Mouse (Mus musculus) spleen, adult 2 months (tissue): ENCODE data around the gene Fam129a. TPM values are rescaled to one million over a fixed set of nuclear protein-coding genes. Genes with fewer than 3 reads are reported as not detected.

Experiments
- DNase-seq, 2 experiments: peaks; one replicate each; pipeline versions ENCODE4 v3.0.0 to v3.0.0-alpha.2; 2012 to 2021; ENCODE audit warnings: low spot score in 2 of 2, low read depth in 1 of 2
- H3K27ac ChIP-seq: fragments of 200-500 bp; 2 replicates; pipeline ENCODE4 v1.5.1; 2012; ENCODE audit warnings: low read length, inconsistent platforms; ENCODE audit not compliant: insufficient read depth
- H3K27me3 ChIP-seq: fragments of 200-500 bp; 2 replicates; pipeline ENCODE4 v1.6.1; 2012; ENCODE audit warnings: mild to moderate bottlenecking, moderate library complexity, low read length, inconsistent platforms; ENCODE audit not compliant: control insufficient read depth, insufficient read depth
- H3K36me3 ChIP-seq: fragments of 200-500 bp; 2 replicates; pipeline ENCODE4 v1.6.1; 2012; ENCODE audit warnings: mild to moderate bottlenecking, low read length, inconsistent platforms; ENCODE audit not compliant: control insufficient read depth, insufficient read depth
- H3K4me1 ChIP-seq: fragments of 200-500 bp; 2 replicates; pipeline ENCODE4 v1.6.1; 2011; ENCODE audit warnings: inconsistent platforms; ENCODE audit not compliant: control insufficient read depth, insufficient read depth, insufficient read length
- H3K4me3 ChIP-seq: fragments of 200-500 bp; 2 replicates; pipeline ENCODE4 v1.5.1; 2011; ENCODE audit warnings: mild to moderate bottlenecking, inconsistent platforms; ENCODE audit not compliant: insufficient read depth, insufficient read length; ENCODE audit errors: extremely low read depth
- CTCF ChIP-seq: fragments of 200-500 bp; IDR thresholded peaks from 2 replicates; pipeline ENCODE4 v1.5.1; 2011; ENCODE audit warnings: mild to moderate bottlenecking, inconsistent platforms; ENCODE audit not compliant: insufficient read depth, insufficient read length, insufficient replicate concordance; ENCODE audit errors: extremely low read depth
- POLR2A ChIP-seq: fragments of 200-500 bp; IDR thresholded peaks from 2 replicates; pipeline ENCODE4 v1.6.1; 2011; ENCODE audit warnings: low read depth, low read length, inconsistent platforms
- WGBS: fragments of 180-500 bp; shearing (Covaris S2); methylation state at CpG from one replicate; pipeline ENCODE4 v1.1.7; 2018; 5-methylcytosine and 5-hydroxymethylcytosine counted together
- polyA plus RNA-seq: library from polyadenylated mRNA; depleted of rRNA; stranded (reverse); fragments of >200 nt; gene quantifications from 2 replicates; pipeline ENCODE4 v1.2.3, GENCODE M21; 2012

Gene Fam129a
- polyA plus RNA-seq, 1 experiment: 6.0 TPM

DNA sequence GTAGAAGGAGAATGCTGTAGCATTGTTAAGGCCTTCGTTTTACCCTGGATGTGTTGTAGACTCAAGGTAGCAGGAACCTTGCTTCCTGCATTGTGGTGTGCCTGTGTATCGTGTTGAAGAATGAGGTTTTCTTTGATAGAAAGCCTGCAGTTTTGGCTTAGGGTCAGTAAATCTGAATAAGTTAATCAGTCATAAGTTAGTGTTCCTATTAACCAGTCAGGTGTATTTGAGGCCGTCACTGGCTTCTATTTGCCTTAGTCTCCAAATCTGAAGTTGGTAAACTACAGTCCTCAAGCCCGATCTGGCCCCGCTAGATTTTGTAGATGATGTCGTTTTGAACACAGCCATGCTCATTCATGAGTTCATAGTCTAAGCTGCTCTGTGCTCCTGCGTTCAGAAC lies 125.8 kb downstream of the Fam129a start:
- WGBS: 90% methylated on average over 7 of the region's 7 CpGs
- Histone ChIP-seq H3K36me3 (no peaks in the 10 kb centered on the region), H3K4me3 (no peak overlapping the region), H3K4me1 (no peaks in the 10 kb centered on the region), H3K27ac (no peak overlapping the region), H3K27me3 (no peaks in the 10 kb centered on the region)
- DNase-seq: no peak
- TF ChIP-seq CTCF: no peak
- no peak for TF ChIP-seq POLR2A

DNA sequence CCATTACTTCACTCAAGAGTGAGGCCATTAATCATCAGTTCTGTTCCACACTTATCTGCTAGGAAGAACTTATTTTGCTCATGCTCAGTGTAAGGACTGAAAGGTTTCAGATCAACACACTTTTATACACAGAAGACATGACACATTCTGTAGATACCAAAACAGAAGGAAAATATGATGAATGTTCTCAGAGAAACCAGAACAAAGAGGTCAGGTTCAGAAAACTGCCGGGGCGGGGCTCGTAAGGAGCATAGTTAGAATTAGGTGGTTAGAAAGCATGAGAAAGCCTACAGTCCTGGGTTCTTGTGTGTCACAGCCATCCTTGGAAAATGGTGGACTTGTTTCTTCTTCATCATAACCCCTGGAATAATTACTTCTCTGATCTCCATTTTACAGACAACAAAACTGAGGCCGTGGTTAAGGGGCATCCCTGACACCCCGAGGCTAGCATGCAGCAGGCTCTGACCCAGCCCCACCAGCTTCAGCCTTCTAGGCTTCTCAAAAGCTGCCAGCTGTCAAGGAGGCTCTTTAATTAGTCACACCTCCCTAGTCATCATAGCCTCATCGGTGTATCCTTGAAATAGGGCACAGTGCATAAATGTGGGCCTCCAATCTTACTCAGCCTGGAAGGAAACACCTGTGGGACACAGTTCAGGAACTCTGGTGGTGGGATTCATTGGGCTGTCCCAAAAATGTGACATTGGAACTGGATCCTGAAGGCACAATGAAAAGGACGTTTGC lies 127.1 kb downstream of the Fam129a start:
- Histone ChIP-seq H3K4me3 (no peak overlapping the region), H3K27ac (no peak overlapping the region), H3K4me1 (no peaks in the 10 kb centered on the region), H3K27me3 (no peaks in the 10 kb centered on the region), H3K36me3 (no peaks in the 10 kb centered on the region)
- DNase-seq: no peak
- TF ChIP-seq CTCF: no peak
- TF ChIP-seq POLR2A: no peak
- 85% methylated on average over 7 of the region's 7 CpGs for WGBS

DNA sequence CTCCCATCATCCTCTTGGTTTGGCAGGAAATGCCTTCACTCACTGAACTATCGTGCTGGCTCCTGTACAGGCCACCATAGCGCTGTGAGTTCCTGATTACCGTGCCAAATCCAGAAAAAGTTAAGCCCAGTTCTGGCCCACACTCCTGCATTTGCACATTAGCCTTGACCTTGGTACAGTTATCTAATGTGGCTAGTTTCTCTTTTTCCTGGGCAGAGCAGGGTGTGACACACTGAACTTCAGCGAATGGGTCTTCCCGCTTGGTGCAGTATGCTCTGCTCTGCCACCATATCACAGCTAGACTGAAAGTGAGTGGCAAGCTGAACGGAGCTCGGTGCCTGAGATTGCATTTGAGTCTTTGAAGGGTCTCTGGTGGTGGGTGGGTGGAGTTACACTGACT lies 128.4 kb downstream of the Fam129a start:
- WGBS: 83% methylated on average over 7 of the region's 7 CpGs
- Histone ChIP-seq H3K36me3 (no peaks in the 10 kb centered on the region), H3K27ac (no peak overlapping the region), H3K4me3 (no peak overlapping the region), H3K4me1 (no peaks in the 10 kb centered on the region), H3K27me3 (no peaks in the 10 kb centered on the region)
- no peak for TF ChIP-seq CTCF
- TF ChIP-seq POLR2A: no peak
- DNase-seq: no peak

DNA sequence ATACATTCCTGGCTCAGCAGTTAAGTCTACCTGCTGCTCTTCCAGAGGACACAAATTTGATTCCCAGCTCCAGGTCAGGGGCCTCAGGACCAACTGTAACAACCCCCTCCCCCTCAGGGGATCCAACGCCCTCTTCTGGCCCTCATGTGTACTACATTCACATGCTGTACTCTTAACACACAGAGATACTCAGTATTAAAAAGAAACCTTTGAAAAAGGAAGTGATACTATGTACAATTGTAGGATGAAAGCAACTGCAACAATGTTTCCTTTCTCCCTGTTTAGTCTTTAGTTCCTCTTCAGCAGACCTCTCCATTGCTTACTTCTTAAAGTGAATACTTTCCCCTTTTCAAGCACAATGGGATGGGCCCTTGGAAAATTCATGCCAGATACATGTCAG lies 131.8 kb downstream of the Fam129a start:
- no peak overlapping the region for H3K4me3 ChIP-seq
- TF ChIP-seq POLR2A (no peak), CTCF (no peak)
- no peak for DNase-seq
- no peaks in the 10 kb centered on the region for H3K27me3 ChIP-seq
- H3K4me1 ChIP-seq: no peaks in the 10 kb centered on the region
- WGBS: 33% methylated on average over 1 of the region's 1 CpGs
- no peaks in the 10 kb centered on the region; the same call in 1 of the 2 replicates for H3K36me3 ChIP-seq
- H3K27ac ChIP-seq: 0 out of 2 replicates have a peak overlapping the region, but pooled peaks have one; percentile 27

DNA sequence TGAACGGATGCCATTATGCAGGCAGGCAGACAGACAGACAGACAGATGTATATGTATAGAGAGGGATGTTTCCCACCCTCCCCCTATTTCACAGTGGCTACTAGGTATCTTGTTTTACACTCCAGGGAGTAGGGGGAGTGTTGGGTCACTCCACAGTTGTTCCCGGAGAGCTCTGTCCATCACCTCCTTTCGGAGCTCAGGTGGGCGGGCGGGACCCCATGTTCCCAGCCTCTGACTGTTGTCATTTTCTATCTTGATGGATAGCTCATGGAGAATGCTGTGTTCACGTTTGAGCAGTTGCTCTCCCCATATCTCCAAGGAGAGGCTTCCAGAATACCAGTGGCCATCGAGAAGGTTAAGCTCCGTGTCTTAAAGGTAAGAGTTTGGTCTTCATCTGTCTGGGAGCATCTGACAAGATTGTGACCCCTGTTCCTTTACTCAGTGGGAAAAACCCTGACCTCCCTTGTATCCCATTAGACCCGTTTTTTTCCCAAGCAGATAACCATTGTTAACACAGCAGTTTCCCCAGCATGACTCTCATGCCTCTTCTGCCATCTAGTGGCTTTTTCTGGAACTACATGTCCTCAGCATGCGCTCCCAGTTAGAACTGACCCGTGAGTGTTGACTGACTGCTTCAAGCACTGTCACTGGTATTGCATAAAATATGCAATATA lies 134.9 kb downstream of the Fam129a start:
- TF ChIP-seq POLR2A (no peak), CTCF (peak; percentile 79; the same call in 1 of the 2 replicates)
- H3K27ac ChIP-seq: no peak overlapping the region
- no peaks in the 10 kb centered on the region; the same call in 1 of the 2 replicates for H3K36me3 ChIP-seq
- no peak overlapping the region for H3K4me3 ChIP-seq
- peaks cover 11% of the 10 kb centered on the region; the same call in 1 of the 2 replicates for H3K4me1 ChIP-seq
- 64% methylated on average over 11 of the region's 11 CpGs for whole genome bisulfite sequencing
- no peaks in the 10 kb centered on the region for H3K27me3 ChIP-seq
- peak; percentile 42 to 70 for DNase-seq

DNA sequence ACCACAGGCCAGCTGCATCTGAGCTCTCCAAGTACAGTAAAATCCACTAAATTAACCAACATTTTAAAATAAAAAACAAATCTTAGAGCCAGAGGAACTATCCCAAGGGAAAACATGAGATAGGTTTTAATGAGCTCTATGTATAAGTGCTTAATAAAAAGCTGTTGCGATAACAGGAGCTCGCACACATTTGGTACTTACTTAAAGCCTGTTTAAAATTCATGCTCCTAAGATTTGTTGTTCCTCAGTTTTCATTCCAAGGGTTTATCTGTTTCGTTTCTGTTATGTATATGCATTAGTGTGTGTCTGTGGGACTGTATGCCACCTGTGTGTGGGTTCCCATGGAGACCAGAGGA lies 135.4 kb downstream of the Fam129a start:
- Histone ChIP-seq H3K27me3 (no peaks in the 10 kb centered on the region), H3K4me3 (no peak overlapping the region), H3K27ac (no peak overlapping the region), H3K4me1 (peaks cover 11% of the 10 kb centered on the region; the same call in 1 of the 2 replicates), H3K36me3 (no peaks in the 10 kb centered on the region; the same call in 1 of the 2 replicates)
- no peak for TF ChIP-seq POLR2A
- TF ChIP-seq CTCF: no peak
- DNase-seq: no peak
- WGBS: 85% methylated on average over 3 of the region's 3 CpGs
